Mouse (Mus musculus): ENCODE data around the gene Aldh1l2. TPM values are rescaled to one million over a fixed set of nuclear protein-coding genes. Genes with fewer than 3 reads are reported as not detected.
"Not testable (repeated sequence)": the region's sequence is repeated elsewhere in the genome, so short reads cannot be mapped to it uniquely, and the experiment has no call there.

Aldh1l2 gene
- polyA plus RNA-seq, 1 experiment from 2014 or later, result 1.9 TPM

- H3K36me3 ChIP-seq (ENCODE audit: insufficient read depth), result no peaks in the 10 kb centered on the region
- ATAC-seq (ENCODE audit: insufficient read depth) (no peak), DNase-seq (no peak)
- H3K4me2 ChIP-seq, result no peak overlapping the region
- no peaks in the 10 kb centered on the region for H3K9me3 ChIP-seq (ENCODE audit: low read depth, low read length)
- TF ChIP-seq CTCF (IDR thresholded peaks at IDR 0.05; ENCODE audit: low read depth), result no peak
- H3K4me1 ChIP-seq (ENCODE audit: insufficient read depth), result peaks cover 10% of the 10 kb centered on the region
- no peak overlapping the region for H3K9ac ChIP-seq
- WGBS, result 79% methylated on average over 7 of the region's 7 CpGs
- H3K4me3 ChIP-seq (ENCODE audit: low read depth, low read length), result no peak overlapping the region
- no peaks in the 10 kb centered on the region for H3K27me3 ChIP-seq (ENCODE audit: insufficient read depth, low read length)
- H3K27ac ChIP-seq (ENCODE audit: low read depth), result no peak overlapping the region
Measured at GRCm38 (mm10) chr10:83542241-83542640, 8.3 kb upstream of the Aldh1l2 start.

- H3K9me3 ChIP-seq (ENCODE audit: low read depth, low read length), result no peaks in the 10 kb centered on the region
- no peaks in the 10 kb centered on the region for H3K36me3 ChIP-seq (ENCODE audit: insufficient read depth)
- no peak overlapping the region for H3K9ac ChIP-seq
- no peak overlapping the region for H3K27ac ChIP-seq (ENCODE audit: low read depth)
- no peak overlapping the region for H3K4me2 ChIP-seq
- no peak for TF ChIP-seq CTCF (IDR thresholded peaks at IDR 0.05; ENCODE audit: low read depth)
- ATAC-seq (ENCODE audit: insufficient read depth) (no peak), DNase-seq (peak; percentile 79)
- H3K4me3 ChIP-seq (ENCODE audit: low read depth, low read length), result no peak overlapping the region
- 20% methylated on average over 3 of the region's 3 CpGs for WGBS
- peaks cover 7% of the 10 kb centered on the region for H3K4me1 ChIP-seq (ENCODE audit: insufficient read depth)
- H3K27me3 ChIP-seq (ENCODE audit: insufficient read depth, low read length), result no peaks in the 10 kb centered on the region
Measured at GRCm38 (mm10) chr10:83540092-83540491, 6.2 kb upstream of the Aldh1l2 start.

- H3K4me1 ChIP-seq (ENCODE audit: insufficient read depth), result peaks cover under 1% of the 10 kb centered on the region; the same call in 1 of the 2 replicates
- ATAC-seq (ENCODE audit: insufficient read depth) (no peak), DNase-seq (no peak)
- H3K9ac ChIP-seq, result no peak overlapping the region
- H3K27ac ChIP-seq (ENCODE audit: low read depth), result no peak overlapping the region
- no peaks in the 10 kb centered on the region for H3K9me3 ChIP-seq (ENCODE audit: low read depth, low read length)
- WGBS, result 71% methylated on average over 6 of the region's 6 CpGs
- H3K27me3 ChIP-seq (ENCODE audit: insufficient read depth, low read length), result no peaks in the 10 kb centered on the region
- TF ChIP-seq CTCF (IDR thresholded peaks at IDR 0.05; ENCODE audit: low read depth), result no peak
- H3K4me3 ChIP-seq (ENCODE audit: low read depth, low read length), result no peak overlapping the region
- H3K36me3 ChIP-seq (ENCODE audit: insufficient read depth), result no peaks in the 10 kb centered on the region
- no peak overlapping the region for H3K4me2 ChIP-seq
Measured at GRCm38 (mm10) chr10:83539311-83539980, 5.5 kb upstream of the Aldh1l2 start.

- Histone ChIP-seq H3K4me3 (ENCODE audit: low read depth, low read length) (no peak overlapping the region), H3K4me2 (no peak overlapping the region), H3K9ac (no peak overlapping the region), H3K9me3 (ENCODE audit: low read depth, low read length) (no peaks in the 10 kb centered on the region), H3K27ac (ENCODE audit: low read depth) (no peak overlapping the region), H3K4me1 (ENCODE audit: insufficient read depth) (no peaks in the 10 kb centered on the region), H3K27me3 (ENCODE audit: insufficient read depth, low read length) (no peaks in the 10 kb centered on the region), H3K36me3 (ENCODE audit: insufficient read depth) (no peaks in the 10 kb centered on the region)
- ATAC-seq (ENCODE audit: insufficient read depth) (no peak), DNase-seq (no peak)
- 4% methylated on average over 1 of the region's 1 CpGs for WGBS
- TF ChIP-seq CTCF (IDR thresholded peaks at IDR 0.05; ENCODE audit: low read depth), result no peak
Measured at GRCm38 (mm10) chr10:83536436-83536835, 2.5 kb upstream of the Aldh1l2 start.

GRCm38 (mm10) chr10:83533258-83533909 lies 556 bp downstream of the Aldh1l2 start:
- Histone ChIP-seq H3K4me3 (ENCODE audit: low read depth, low read length) (peak overlapping the region; percentile 43), H3K27me3 (ENCODE audit: insufficient read depth, low read length) (no peaks in the 10 kb centered on the region), H3K9ac (peak overlapping the region; percentile 47), H3K4me2 (peak overlapping the region; percentile 94), H3K4me1 (ENCODE audit: insufficient read depth) (no peaks in the 10 kb centered on the region), H3K27ac (ENCODE audit: low read depth) (no peak overlapping the region), H3K36me3 (ENCODE audit: insufficient read depth) (no peaks in the 10 kb centered on the region), H3K9me3 (ENCODE audit: low read depth, low read length) (no peaks in the 10 kb centered on the region)
- 3% methylated on average over 27 of the region's 27 CpGs for WGBS
- no peak for TF ChIP-seq CTCF (IDR thresholded peaks at IDR 0.05; ENCODE audit: low read depth)
- ATAC-seq (ENCODE audit: insufficient read depth) (peak; percentile 71), DNase-seq (peak; percentile 76)

GRCm38 (mm10) chr10:83530384-83530967 lies 3.5 kb downstream of the Aldh1l2 start:
- DNase-seq (no peak), ATAC-seq (ENCODE audit: insufficient read depth) (no peak)
- no peaks in the 10 kb centered on the region for H3K9me3 ChIP-seq (ENCODE audit: low read depth, low read length)
- H3K27ac ChIP-seq (ENCODE audit: low read depth), result no peak overlapping the region
- no peak overlapping the region for H3K4me3 ChIP-seq (ENCODE audit: low read depth, low read length)
- 83% methylated on average over 6 of the region's 6 CpGs for WGBS
- H3K4me2 ChIP-seq, result no peak overlapping the region
- TF ChIP-seq CTCF (IDR thresholded peaks at IDR 0.05; ENCODE audit: low read depth), result no peak
- H3K36me3 ChIP-seq (ENCODE audit: insufficient read depth), result no peaks in the 10 kb centered on the region
- no peak overlapping the region for H3K9ac ChIP-seq
- no peaks in the 10 kb centered on the region for H3K4me1 ChIP-seq (ENCODE audit: insufficient read depth)
- H3K27me3 ChIP-seq (ENCODE audit: insufficient read depth, low read length), result no peaks in the 10 kb centered on the region

GRCm38 (mm10) chr10:83524238-83524637 lies 9.7 kb downstream of the Aldh1l2 start:
- not testable (repeated sequence) for H3K4me3 ChIP-seq (ENCODE audit: low read depth, low read length); H3K27ac ChIP-seq (ENCODE audit: low read depth); H3K9me3 ChIP-seq (ENCODE audit: low read depth, low read length); H3K36me3 ChIP-seq (ENCODE audit: insufficient read depth); H3K9ac ChIP-seq; H3K4me1 ChIP-seq (ENCODE audit: insufficient read depth); ATAC-seq (ENCODE audit: insufficient read depth); H3K4me2 ChIP-seq; H3K27me3 ChIP-seq (ENCODE audit: insufficient read depth, low read length); DNase-seq

Data from lung, embryonic 14.5 days (tissue).